Mouse (Mus musculus) 3T3-L1 (cell line): ENCODE measurements around the gene Clec9a.

Source experiments
- DNase-seq: peaks from one replicate; pipeline ENCODE4 v3.0.0-alpha.2; 2015; ENCODE audit warnings: low read depth, low spot score

The Clec9a gene

GRCm38 (mm10) chr6:129408562-129408961 lies at the start of gene Clec9a:
TSS of gene Clec9a (plus strand) at chr6:129408862.
- DNase-seq: no peak

- no peak for DNase-seq
Measured at GRCm38 (mm10) chr6:129359515-129359914, 49.1 kb upstream of the Clec9a start.

GRCm38 (mm10) chr6:129363942-129364341 lies 44.7 kb upstream of the Clec9a start:
- DNase-seq: no peak

DNA sequence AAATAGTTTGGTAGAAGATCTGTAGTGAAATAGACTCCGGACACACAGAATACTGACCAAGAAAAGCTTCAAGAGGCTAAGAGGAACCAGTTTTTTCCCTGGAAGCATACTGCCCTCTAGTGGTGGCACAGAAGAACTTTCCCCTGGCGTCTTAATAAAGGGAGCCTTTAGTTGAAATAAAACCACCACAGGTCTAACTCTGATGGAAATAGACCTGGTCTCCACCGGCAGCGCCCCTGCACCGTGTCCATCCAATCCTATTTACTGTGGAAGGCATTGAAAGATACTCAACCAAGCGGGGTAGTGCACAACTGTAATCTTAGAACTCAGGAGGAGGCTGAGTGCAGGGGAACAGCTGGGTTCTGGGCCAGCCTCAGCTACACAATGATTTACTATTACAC lies 42.7 kb upstream of the Clec9a start:
- peak; percentile 81 for DNase-seq

GRCm38 (mm10) chr6:129369374-129370132 lies 39.1 kb upstream of the Clec9a start:
- DNase-seq: no peak

GRCm38 (mm10) chr6:129374937-129375471 lies 33.7 kb upstream of the Clec9a start:
- DNase-seq: no peak

DNA sequence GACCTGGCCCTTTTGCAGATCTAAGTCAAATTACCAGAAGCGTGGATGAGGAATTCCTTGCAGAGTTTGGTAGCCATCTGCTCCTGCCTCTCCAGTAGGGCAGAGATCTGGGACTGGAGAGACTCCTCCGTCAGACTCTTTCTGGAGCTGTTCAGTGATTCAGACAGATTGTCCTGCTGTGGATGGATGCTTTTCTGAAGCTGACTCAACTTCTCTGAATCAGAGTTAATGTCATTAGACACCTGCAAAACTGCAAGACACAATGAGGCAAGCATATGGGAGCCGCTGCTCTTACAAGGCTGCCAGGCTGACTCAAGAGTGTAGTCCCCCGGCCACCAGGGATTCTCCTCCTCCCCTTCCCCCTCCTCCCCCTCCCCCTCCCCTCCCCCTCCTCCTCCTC lies 28.2 kb upstream of the Clec9a start:
- DNase-seq: no peak

- DNase-seq: no peak
Measured at GRCm38 (mm10) chr6:129381736-129382135, 26.9 kb upstream of the Clec9a start.

DNA sequence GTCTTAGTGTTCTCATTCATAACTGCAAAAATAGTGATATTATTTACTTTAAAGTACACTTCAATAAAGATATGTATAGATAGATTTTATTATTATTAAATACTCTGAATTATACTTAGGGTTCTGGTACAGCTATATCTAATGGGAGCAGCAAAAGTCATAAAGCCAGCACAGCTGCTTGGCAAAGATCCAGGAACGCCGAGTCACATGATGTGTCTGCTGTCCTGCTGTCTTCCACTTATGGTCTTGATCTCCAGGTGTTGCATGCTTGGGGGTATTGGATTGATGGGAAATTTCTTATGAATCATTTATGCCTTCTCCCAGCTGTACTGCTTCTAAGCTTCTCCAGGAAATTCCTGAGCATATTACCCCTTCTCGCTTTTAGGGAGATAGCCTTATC lies 25.2 kb upstream of the Clec9a start:
- DNase-seq: no peak

DNA sequence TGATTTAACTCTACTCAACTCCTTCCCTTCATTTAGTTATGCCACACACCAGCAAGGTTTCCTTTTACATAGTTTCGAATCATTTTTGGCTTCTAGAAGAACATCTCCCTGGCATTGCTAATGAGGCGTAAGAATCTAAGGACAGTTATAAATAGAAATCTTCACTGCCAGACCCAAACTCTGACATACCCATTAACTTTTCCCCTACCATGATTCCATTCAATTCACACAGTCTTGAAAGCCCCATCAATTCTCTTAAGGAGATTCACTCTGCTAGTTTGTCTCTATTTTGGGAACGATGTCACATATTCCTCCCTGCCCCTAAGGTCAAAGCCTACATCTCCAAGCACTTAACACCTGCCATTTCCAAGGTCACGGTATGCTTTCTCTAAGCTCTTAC lies 23.7 kb upstream of the Clec9a start:
- no peak for DNase-seq

GRCm38 (mm10) chr6:129385774-129386173 lies 22.9 kb upstream of the Clec9a start, which contains the start of gene Clec12b:
TSS of gene Clec12b (minus strand) at chr6:129385874.
- no peak for DNase-seq

DNA sequence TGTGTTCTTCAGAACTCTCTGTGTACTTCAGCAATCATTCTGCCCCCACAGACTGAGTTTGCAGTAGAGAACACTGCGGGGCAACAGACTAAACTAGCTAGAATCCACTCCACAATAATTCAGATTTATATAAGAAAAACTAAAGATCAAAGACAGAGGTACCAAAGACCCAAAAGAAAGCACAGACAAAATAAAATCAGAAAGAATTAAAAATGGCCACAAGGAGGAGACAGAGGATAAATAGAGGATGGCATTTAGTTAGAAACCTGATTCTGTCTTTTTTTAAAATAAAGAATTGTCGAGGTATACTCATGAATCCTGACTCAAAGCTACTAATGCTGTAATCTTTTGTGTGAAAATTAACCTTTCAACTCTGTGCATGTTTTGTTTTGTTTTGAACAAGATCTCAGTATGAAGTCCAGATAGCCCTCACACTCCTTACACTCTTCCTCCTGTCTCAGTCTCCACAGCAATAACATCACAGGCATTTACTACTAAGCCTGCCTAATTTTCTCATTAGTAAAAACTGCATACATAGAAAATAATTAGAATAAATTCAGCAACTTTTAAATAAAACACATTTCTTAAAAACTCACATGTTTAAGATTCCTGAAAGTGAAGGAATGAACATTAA lies 15.5 kb upstream of the Clec9a start:
- DNase-seq: peak; percentile 72

GRCm38 (mm10) chr6:129393732-129394131 lies 14.9 kb upstream of the Clec9a start:
- no peak for DNase-seq

DNA sequence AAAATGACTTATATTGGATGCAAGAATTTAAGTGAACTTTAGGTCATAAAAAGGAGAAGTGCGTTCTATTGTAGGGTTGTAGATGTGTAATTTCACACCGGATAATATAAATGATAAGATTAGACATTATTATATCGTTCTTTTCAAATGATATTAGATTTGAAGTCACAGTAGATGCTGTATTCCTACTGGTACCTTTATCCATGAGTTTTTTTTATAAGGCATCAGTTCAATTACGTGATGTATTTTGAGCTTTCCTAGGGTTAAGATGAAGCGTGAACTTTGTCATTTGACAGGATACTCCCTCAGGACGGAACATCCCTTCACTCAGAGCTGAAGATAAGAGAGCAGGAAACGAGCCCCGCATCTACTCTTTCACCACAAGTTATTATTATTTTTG lies 11.7 kb upstream of the Clec9a start, which contains the start of gene Clec1b:
TSS of gene Clec1b (plus strand) at position 301 of the 400 bp plus-strand sequence.
- DNase-seq: no peak

DNA sequence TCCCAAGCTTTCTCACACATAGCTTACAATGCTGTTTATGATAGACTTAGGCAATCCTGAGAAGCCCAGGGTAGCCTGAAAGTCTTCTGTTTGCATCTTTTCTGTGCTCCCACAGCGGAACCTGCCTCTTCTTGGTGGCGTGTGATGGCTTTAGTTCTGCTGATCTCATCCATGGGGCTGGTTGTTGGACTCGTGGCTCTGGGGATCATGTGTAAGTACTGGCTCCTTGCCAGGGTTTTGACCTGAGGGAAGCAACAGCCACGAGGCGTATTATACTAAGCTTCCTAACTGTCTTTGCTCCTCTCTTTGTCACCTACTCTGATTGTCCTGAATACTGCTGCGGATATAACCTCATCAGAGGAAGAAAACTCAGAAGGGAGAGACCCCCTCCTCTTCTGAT lies 8.7 kb upstream of the Clec9a start:
- no peak for DNase-seq

GRCm38 (mm10) chr6:129402404-129402803 lies 6.3 kb upstream of the Clec9a start:
- no peak for DNase-seq

DNA sequence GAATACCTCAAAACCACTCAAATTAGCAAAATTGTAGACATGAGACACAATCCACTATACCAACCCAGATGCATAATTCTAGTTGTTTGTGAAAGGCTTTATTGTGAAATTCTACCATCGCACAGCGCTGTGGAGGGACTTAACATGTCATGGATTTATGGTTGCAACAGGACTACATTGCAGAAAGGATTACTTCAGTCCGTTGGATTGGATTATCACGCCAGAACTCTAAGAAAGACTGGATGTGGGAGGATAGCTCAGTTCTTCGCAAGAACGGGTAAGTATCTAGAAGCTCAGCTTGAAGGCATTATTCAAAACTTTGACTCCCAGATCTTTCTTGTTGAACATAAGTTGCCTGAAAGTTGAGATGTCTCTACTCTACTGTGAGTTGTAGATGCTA lies 5.3 kb upstream of the Clec9a start:
- DNase-seq: no peak

- no peak for DNase-seq
Measured at GRCm38 (mm10) chr6:129405999-129406398, 2.7 kb upstream of the Clec9a start.

GRCm38 (mm10) chr6:129407324-129407723 lies 1.3 kb upstream of the Clec9a start:
- peak; percentile 29 for DNase-seq

DNA sequence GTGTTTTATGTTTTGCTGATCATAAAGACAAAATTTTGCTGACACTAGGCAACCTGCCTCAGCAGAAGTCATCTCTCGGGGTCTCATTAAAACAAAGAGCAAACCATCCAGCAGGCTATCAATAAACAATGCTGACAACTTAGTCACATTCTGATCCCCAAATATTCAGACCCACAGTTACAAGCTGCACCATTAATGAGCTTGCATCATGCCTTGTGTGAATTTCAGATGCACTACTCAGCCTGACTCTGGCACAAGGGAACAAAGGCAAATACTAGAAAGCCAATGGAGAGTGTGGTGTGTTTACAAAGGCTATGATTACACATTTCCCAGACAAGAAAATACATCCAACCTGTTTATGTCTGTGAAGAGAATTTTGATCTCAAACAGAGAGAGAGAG lies 5.5 kb downstream of the Clec9a start:
- DNase-seq: no peak

DNA sequence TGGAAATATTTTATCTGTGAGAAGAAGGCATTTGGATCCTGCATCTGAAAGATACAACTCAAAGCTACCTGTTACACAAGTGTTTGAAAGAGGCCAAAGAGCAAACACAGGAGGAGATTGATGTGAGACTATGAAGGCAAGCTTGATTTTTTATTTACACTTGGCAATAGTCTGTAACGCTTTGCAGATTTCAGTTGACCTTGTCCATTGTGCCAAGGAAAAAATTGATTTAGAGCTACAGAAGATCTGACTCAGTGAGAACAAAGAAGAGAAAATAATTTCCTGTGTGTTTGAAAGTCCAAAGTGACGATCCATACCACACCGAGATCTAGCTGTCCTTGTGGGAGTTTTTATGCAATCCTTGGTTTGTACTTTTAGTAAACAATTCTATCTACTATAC lies 13.6 kb downstream of the Clec9a start:
- DNase-seq: no peak

GRCm38 (mm10) chr6:129423040-129423733 lies 14.5 kb downstream of the Clec9a start:
- DNase-seq: peak; percentile 25
